Comparison of ENCODE assay signal across 27 mouse cellular contexts in the genomic region with DNA sequence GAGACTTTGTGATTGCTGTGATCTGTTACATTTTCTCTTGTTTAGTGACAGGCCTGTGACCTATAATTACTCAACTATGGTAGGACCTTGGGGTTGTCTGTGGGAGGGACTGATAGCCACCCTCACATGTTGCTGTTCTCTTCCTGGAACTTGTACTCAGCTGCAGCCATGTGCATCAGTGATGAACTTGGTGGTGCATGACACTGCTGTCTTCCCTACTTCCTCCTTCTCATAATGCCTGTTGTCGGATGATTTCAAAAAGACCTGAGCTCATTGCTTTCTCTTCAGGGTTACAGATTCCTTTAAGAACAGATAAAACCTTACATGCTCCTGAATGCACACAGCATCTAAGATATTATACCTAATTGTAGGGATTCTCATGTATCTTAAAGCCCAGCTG. TPM values are rescaled to one million over a fixed set of nuclear protein-coding genes. Genes with fewer than 3 reads are reported as not detected.
DNase-seq lines count a peak whose midpoint lies in the region; ATAC-seq lines count a peak whose summit lies in the region.
"Had no signal": no experiment of that assay in that cellular context is flagged by ENCODE, and none has a peak within 500 bp of the region (broad histone marks: within the 10 kb centered on the region; RNA-seq: fewer than 3 reads in every experiment).

No protein-coding gene starts in this region.

- peaks cover 19% of the 10 kb centered on the region for H3K4me1 ChIP-seq in hindbrain, embryonic 16.5 days (ENCODE audit: control insufficient read depth, insufficient read depth, low read depth, low read length)
- peaks cover 20% of the 10 kb centered on the region for H3K4me1 ChIP-seq in midbrain, embryonic 15.5 days

- 89% methylated on average over 1 of the region's 1 CpGs for WGBS in hindbrain, embryonic 16.5 days
- 91% methylated on average over 1 of the region's 1 CpGs for WGBS in midbrain, embryonic 15.5 days

- H3K27ac ChIP-seq in hindbrain, embryonic 16.5 days (ENCODE audit: low read depth, low read length): no peak overlapping the region
- H3K27ac ChIP-seq in midbrain, embryonic 15.5 days: no peak overlapping the region
- H3K27ac ChIP-seq: embryonic facial prominence, embryonic 10.5 days; forebrain, embryonic 10.5 days; hindbrain, embryonic 14.5 days; intestine, embryonic 15.5 days; limb, embryonic 13.5 days; liver, embryonic 13.5 days; midbrain, embryonic 12.5 days; neural tube, embryonic 12.5 days; stomach, postnatal 0 days had no signal

- H3K4me2 ChIP-seq in hindbrain, embryonic 16.5 days (ENCODE audit: low read length): no peak overlapping the region
- no peak overlapping the region for H3K4me2 ChIP-seq in midbrain, embryonic 15.5 days
- H3K4me2 ChIP-seq: hindbrain, embryonic 14.5 days; intestine, embryonic 15.5 days; limb, embryonic 13.5 days; liver, embryonic 13.5 days; lung, embryonic 14.5 days; midbrain, embryonic 12.5 days; neural tube, embryonic 12.5 days had no signal

- H3K9me3 ChIP-seq in hindbrain, embryonic 16.5 days (ENCODE audit: control insufficient read depth, low read length): no peaks in the 10 kb centered on the region
- no peaks in the 10 kb centered on the region for H3K9me3 ChIP-seq in midbrain, embryonic 15.5 days
- H3K9me3 ChIP-seq: embryonic facial prominence, embryonic 10.5 days; forebrain, embryonic 10.5 days; intestine, embryonic 15.5 days; limb, embryonic 13.5 days; liver, embryonic 13.5 days; midbrain, embryonic 12.5 days; neural tube, embryonic 12.5 days had no signal

- H3K27me3 ChIP-seq in hindbrain, embryonic 16.5 days (replicated peaks; ENCODE audit: control insufficient read depth, insufficient read depth, low read length): no peaks in the 10 kb centered on the region
- no peaks in the 10 kb centered on the region for H3K27me3 ChIP-seq in midbrain, embryonic 15.5 days (replicated peaks)
- H3K27me3 ChIP-seq: intestine, embryonic 15.5 days; limb, embryonic 13.5 days; liver, embryonic 13.5 days; midbrain, embryonic 12.5 days; neural tube, embryonic 12.5 days had no signal

- peak; percentile 31 to 38 for DNase-seq in spleen, postnatal 36 days (ENCODE audit: low spot score in 2 of 2)
- DNase-seq in spleen, postnatal 14 days (ENCODE audit: low spot score in 2 of 2): no peak
- peak; percentile 87 for DNase-seq in MEL-GATA-1-ER (ENCODE audit: extremely low read depth, low read depth)
- no peak for DNase-seq in right cerebral cortex, adult 18-20 months
- DNase-seq: adrenal gland, postnatal 10 days; cerebellum, adult 2 months; gastrocnemius, postnatal 36 days; kidney, adult 9 months; kidney, postnatal 4 days; liver, embryonic 13.5 days; lung, embryonic 14.5 days; lung, postnatal 4 days; right cerebral cortex, postnatal 4 days; thymus, adult 2 months; thymus, postnatal 4 days had no signal

- H3K4me3 ChIP-seq in hindbrain, embryonic 16.5 days (ENCODE audit: low read length): no peak overlapping the region
- H3K4me3 ChIP-seq in midbrain, embryonic 15.5 days: no peak overlapping the region
- H3K4me3 ChIP-seq: embryonic facial prominence, embryonic 10.5 days; forebrain, embryonic 10.5 days; intestine, embryonic 15.5 days; limb, embryonic 13.5 days; liver, embryonic 13.5 days; midbrain, embryonic 12.5 days; neural tube, embryonic 12.5 days had no signal

- peaks cover 3% of the 10 kb centered on the region; the same call in 1 of the 2 replicates for H3K36me3 ChIP-seq in hindbrain, embryonic 16.5 days (ENCODE audit: control insufficient read depth, insufficient read depth, low read length)
- 0 out of 2 replicates have a peak, but pooled peaks cover 9% of the 10 kb centered on the region for H3K36me3 ChIP-seq in midbrain, embryonic 15.5 days (replicated peaks)

- ATAC-seq in megakaryocyte, adult 5-6 weeks (ENCODE audit: poor library complexity, severe bottlenecking): peak; percentile 80
- no peak for ATAC-seq in hindbrain, embryonic 16.5 days
- ATAC-seq in midbrain, embryonic 15.5 days (replicated peaks): no peak
- ATAC-seq: activated CD4-positive, CD25-positive, alpha-beta regulatory T cell, adult 4 months; intestine, embryonic 15.5 days had no signal

- no peak overlapping the region for H3K9ac ChIP-seq in hindbrain, embryonic 16.5 days (ENCODE audit: low read depth, low read length)
- H3K9ac ChIP-seq in midbrain, embryonic 15.5 days: no peak overlapping the region
- H3K9ac ChIP-seq: hindbrain, embryonic 14.5 days; intestine, embryonic 15.5 days; limb, embryonic 13.5 days; liver, embryonic 13.5 days; lung, embryonic 14.5 days; midbrain, embryonic 12.5 days; neural tube, embryonic 12.5 days had no signal

RNA-seq across cellular contexts. Expression of a gene that starts 2.7 kb away (rescaled TPM):
- total RNA-seq in megakaryocyte, adult 5-6 weeks (2015): 21.6 and 23.1 TPM in 2 replicates
- 34.1 and 38.5 TPM in 2 replicates for total RNA-seq in megakaryocyte, adult 5-6 weeks (2017)
- polyA plus RNA-seq in hindbrain, embryonic 16.5 days (2015; fragmentation: Nextera tagmentation; extraction: Ambion mirVana): 52.5 and 54.3 TPM in 2 replicates
- 56.1 and 56.4 TPM in 2 replicates for polyA plus RNA-seq in midbrain, embryonic 15.5 days (2015; fragmentation: Nextera tagmentation; extraction: Ambion mirVana)

RNA-seq across cellular contexts. Expression of a gene that starts 44.4 kb away (rescaled TPM):
- 36.2 and 42.8 TPM in 2 replicates for total RNA-seq in megakaryocyte, adult 5-6 weeks (2015)
- 30.5 and 31.1 TPM in 2 replicates for total RNA-seq in megakaryocyte, adult 5-6 weeks (2017)
- polyA plus RNA-seq in hindbrain, embryonic 16.5 days (2015; fragmentation: Nextera tagmentation; extraction: Ambion mirVana): 14.4 and 14.9 TPM in 2 replicates
- polyA plus RNA-seq in midbrain, embryonic 15.5 days (2015; fragmentation: Nextera tagmentation; extraction: Ambion mirVana): 13.3 and 14.8 TPM in 2 replicates

RNA-seq across cellular contexts. Expression of a gene that starts 56.0 kb away (rescaled TPM):
- total RNA-seq in megakaryocyte, adult 5-6 weeks (2015): 30.5 and 33.2 TPM in 2 replicates
- 20.6 and 21.2 TPM in 2 replicates for total RNA-seq in megakaryocyte, adult 5-6 weeks (2017)
- polyA plus RNA-seq in hindbrain, embryonic 16.5 days (2015; fragmentation: Nextera tagmentation; extraction: Ambion mirVana): 3.4 and 3.9 TPM in 2 replicates
- 1.3 and 1.6 TPM in 2 replicates for polyA plus RNA-seq in midbrain, embryonic 15.5 days (2015; fragmentation: Nextera tagmentation; extraction: Ambion mirVana)

Comparison
In these comparisons a context has a peak if more than half of its experiments do, and no peak if none do; other contexts are left out.
1. DNase-seq: peak in spleen, postnatal 36 days (2 of 2) and MEL-GATA-1-ER (single experiment); none in spleen, postnatal 14 days (0 of 2) and right cerebral cortex, adult 18-20 months (single experiment).